Comparison of ENCODE assay signal across 20 mouse cellular contexts in the genomic region with DNA sequence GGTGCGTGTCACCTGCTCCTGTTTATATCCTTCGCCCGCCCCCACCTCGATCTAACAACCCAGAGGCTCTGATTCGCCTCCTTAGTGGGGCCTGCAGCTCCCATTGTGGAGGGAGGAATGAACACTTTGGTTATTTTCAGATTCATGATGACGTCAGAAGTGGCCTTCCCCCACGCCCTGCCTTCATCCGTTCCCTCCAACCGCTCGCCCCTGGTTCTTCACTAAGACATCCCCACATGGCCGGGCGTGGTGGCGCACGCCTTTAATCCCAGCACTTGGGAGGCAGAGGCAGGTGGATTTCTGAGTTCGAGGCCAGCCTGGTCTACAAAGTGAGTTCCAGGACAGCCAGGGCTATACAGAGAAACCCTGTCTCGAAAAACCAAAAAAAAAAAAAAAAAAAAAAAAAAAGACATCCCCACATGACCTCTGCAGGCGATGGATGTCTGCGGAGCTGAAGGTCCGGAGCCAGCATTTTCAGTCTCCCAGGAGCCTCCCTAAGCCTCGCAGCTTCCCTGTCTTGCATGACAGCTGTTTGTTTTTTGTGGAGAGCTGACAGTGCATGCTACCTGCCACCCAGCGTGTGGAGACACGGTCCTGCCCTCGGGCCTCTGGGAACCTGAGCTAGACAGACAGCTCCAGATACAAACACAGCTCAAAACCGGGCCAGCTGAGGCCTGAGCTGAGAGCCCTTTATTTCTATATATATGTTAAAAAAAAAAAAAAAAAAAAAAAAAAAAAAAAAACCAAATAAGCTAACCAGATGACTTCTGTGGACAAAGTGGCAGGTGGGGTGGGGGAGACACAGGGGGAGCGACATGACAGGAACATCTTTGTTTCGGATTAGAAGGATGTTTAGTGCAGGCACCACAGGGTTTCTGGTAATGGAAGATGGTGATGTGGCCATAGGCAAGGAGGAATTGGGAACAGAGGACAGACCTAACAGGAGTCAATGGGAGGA. TPM values are rescaled to one million over a fixed set of nuclear protein-coding genes. Genes with fewer than 3 reads are reported as not detected.
DNase-seq lines count a peak whose midpoint lies in the region; ATAC-seq and TF ChIP-seq lines count a peak whose summit lies in the region.
"Had no signal": no experiment of that assay in that cellular context is flagged by ENCODE, and none has a peak within 500 bp of the region (broad histone marks: within the 10 kb centered on the region; RNA-seq: fewer than 3 reads in every experiment).

No protein-coding gene starts in this region.

- in situ Hi-C loops in CH12.LX (cut with MboI; ENCODE audit: low pct_ligation_motif_present, low pct_unique_long_range_greater_than_20kb, low sequenced_read_pairs), result loop anchor here (5.0 to 10.0 kb wide), 3 partner anchors 34 to 118 kb away; partner anchors contain the start of gene Wnk1

- no peaks in the 10 kb centered on the region for H3K36me3 ChIP-seq in CH12.LX (replicated peaks in 1 of 2; ENCODE audit: control insufficient read depth in 1 of 2, insufficient read depth in 1 of 2, low read length in 1 of 2)
- no peaks in the 10 kb centered on the region for H3K36me3 ChIP-seq in limb, embryonic 13.5 days
- no peaks in the 10 kb centered on the region for H3K36me3 ChIP-seq in intestine, embryonic 16.5 days (ENCODE audit: control insufficient read depth, insufficient read depth, low read length)
- H3K36me3 ChIP-seq: embryonic facial prominence, embryonic 13.5 days; hindbrain, embryonic 15.5 days; liver, embryonic 15.5 days; midbrain, embryonic 12.5 days had no signal

- TF ChIP-seq RAD21 in CH12.LX (IDR thresholded peaks at IDR 0.05; ENCODE audit: low read depth, low read length), result no peak

- no peaks in the 10 kb centered on the region for H3K79me2 ChIP-seq in CH12.LX (replicated peaks; ENCODE audit: control insufficient read depth, extremely low read depth, insufficient read depth, poor library complexity, severe bottlenecking)

- ATAC-seq in limb, embryonic 13.5 days (ENCODE audit: low FRiP score, low read depth), result peak; percentile 76; the same call in 1 of the 2 replicates
- no peak for ATAC-seq in intestine, embryonic 16.5 days
- ATAC-seq in erythroid progenitor cell, adult 5-6 weeks (replicated peaks; ENCODE audit: low FRiP score, poor library complexity, severe bottlenecking), result no peak
- ATAC-seq: CD4-positive, CD25-positive, alpha-beta regulatory T cell, adult 4 months; forebrain, embryonic 13.5 days had no signal

- intact Hi-C loops in heart, postnatal 25 days (cut with DNase I), result no loop called here

- TF ChIP-seq EP300 in CH12.LX (IDR thresholded peaks at IDR 0.05; ENCODE audit: low read length), result 0 out of 2 replicates have a peak, but pooled peaks have one; percentile 35

- TF ChIP-seq POLR2A in CH12.LX (IDR thresholded peaks at IDR 0.05; ENCODE audit: low read depth, low read length), result no peak
- TF ChIP-seq POLR2A in brain, embryonic 14.5 days (IDR thresholded peaks at IDR 0.05; ENCODE audit: borderline replicate concordance, extremely low read depth, insufficient read depth, insufficient read length, poor library complexity, severe bottlenecking), result no peak

- peak overlapping the region in 1 of 3 experiments; percentile 39 for H3K4me3 ChIP-seq in CH12.LX (replicated peaks in 1 of 3; ENCODE audit: low read depth in 2 of 3, low read length in 2 of 3, poor library complexity in 1 of 3)
- no peak overlapping the region for H3K4me3 ChIP-seq in limb, embryonic 13.5 days
- no peak overlapping the region for H3K4me3 ChIP-seq in intestine, embryonic 16.5 days (ENCODE audit: low read length)
- H3K4me3 ChIP-seq: embryonic facial prominence, embryonic 13.5 days; forebrain, embryonic 13.5 days; hindbrain, embryonic 15.5 days; liver, embryonic 15.5 days; midbrain, embryonic 12.5 days had no signal

- dilution Hi-C loops in CH12.LX (cut with MboI; ENCODE audit: extremely low pct_ligation_motif_present, extremely low pct_unique_long_range_greater_than_20kb, low sequenced_read_pairs), result no loop called here

- WGBS in limb, embryonic 13.5 days, result 82% methylated on average over 25 of the region's 26 CpGs
- WGBS in intestine, embryonic 16.5 days, result 80% methylated on average over 24 of the region's 26 CpGs

- peak overlapping the region; percentile 93 for H3K27ac ChIP-seq in CH12.LX (ENCODE audit: insufficient read depth, low read depth)
- no peak overlapping the region for H3K27ac ChIP-seq in limb, embryonic 13.5 days
- no peak overlapping the region for H3K27ac ChIP-seq in intestine, embryonic 16.5 days (ENCODE audit: low read length)
- H3K27ac ChIP-seq: embryonic facial prominence, embryonic 13.5 days; forebrain, embryonic 13.5 days; hindbrain, embryonic 15.5 days; liver, embryonic 15.5 days; midbrain, embryonic 12.5 days had no signal

- no peak overlapping the region for H3K9ac ChIP-seq in CH12.LX (ENCODE audit: insufficient read depth, low read depth)
- H3K9ac ChIP-seq in limb, embryonic 13.5 days, result no peak overlapping the region
- no peak overlapping the region for H3K9ac ChIP-seq in intestine, embryonic 16.5 days (ENCODE audit: low read depth, low read length)
- H3K9ac ChIP-seq: embryonic facial prominence, embryonic 13.5 days; forebrain, embryonic 13.5 days; hindbrain, embryonic 15.5 days; liver, embryonic 15.5 days; midbrain, embryonic 12.5 days had no signal

- TF ChIP-seq CTCF in CH12.LX (conservative IDR thresholded peaks at IDR 0.05 in 1 of 2, IDR thresholded peaks at IDR 0.05 in 1 of 2; ENCODE audit: low read depth in 2 of 2, low read length in 2 of 2), result no peak
- TF ChIP-seq CTCF in brain, embryonic 14.5 days (IDR thresholded peaks at IDR 0.05; ENCODE audit: borderline replicate concordance, extremely low read depth, insufficient read depth, insufficient read length), result no peak

- H3K27me3 ChIP-seq in CH12.LX (replicated peaks), result no peaks in the 10 kb centered on the region
- no peaks in the 10 kb centered on the region for H3K27me3 ChIP-seq in limb, embryonic 13.5 days
- no peaks in the 10 kb centered on the region for H3K27me3 ChIP-seq in intestine, embryonic 16.5 days (replicated peaks; ENCODE audit: control insufficient read depth, insufficient read depth, low read length)
- H3K27me3 ChIP-seq: embryonic facial prominence, embryonic 13.5 days; forebrain, embryonic 13.5 days; hindbrain, embryonic 15.5 days; liver, embryonic 15.5 days; midbrain, embryonic 12.5 days had no signal

- peaks cover 48 to 89% of the 10 kb centered on the region in 2 experiments for H3K4me1 ChIP-seq in CH12.LX (ENCODE audit: control insufficient read depth in 1 of 2, insufficient read depth in 2 of 2)
- H3K4me1 ChIP-seq in limb, embryonic 13.5 days, result peaks cover 25% of the 10 kb centered on the region
- H3K4me1 ChIP-seq in intestine, embryonic 16.5 days (ENCODE audit: control insufficient read depth, insufficient read depth, low read length), result no peaks in the 10 kb centered on the region

- H3K4me2 ChIP-seq in CH12.LX (ENCODE audit: insufficient read depth, low read depth, poor library complexity, severe bottlenecking), result no peak overlapping the region
- H3K4me2 ChIP-seq in limb, embryonic 13.5 days (replicated peaks), result no peak overlapping the region
- H3K4me2 ChIP-seq in intestine, embryonic 16.5 days (ENCODE audit: low read depth, low read length), result no peak overlapping the region
- H3K4me2 ChIP-seq: embryonic facial prominence, embryonic 13.5 days; forebrain, embryonic 13.5 days; hindbrain, embryonic 15.5 days; liver, embryonic 15.5 days; midbrain, embryonic 12.5 days had no signal

- no peaks in the 10 kb centered on the region for H3K9me3 ChIP-seq in CH12.LX (replicated peaks; ENCODE audit: low read length)
- no peaks in the 10 kb centered on the region for H3K9me3 ChIP-seq in limb, embryonic 13.5 days
- no peaks in the 10 kb centered on the region for H3K9me3 ChIP-seq in intestine, embryonic 16.5 days (ENCODE audit: control insufficient read depth, low read length)
- H3K9me3 ChIP-seq: embryonic facial prominence, embryonic 13.5 days; forebrain, embryonic 13.5 days; hindbrain, embryonic 15.5 days; liver, embryonic 15.5 days; midbrain, embryonic 12.5 days had no signal

- peak; percentile 31 for DNase-seq in heart, postnatal 25 days (ENCODE audit: low spot score)
- DNase-seq in heart, postnatal 4 days, result no peak
- peak; percentile 73 for DNase-seq in CH12.LX (ENCODE audit: extremely low read depth)
- peak; percentile 9 for DNase-seq in brain, embryonic 14.5 days (ENCODE audit: low read depth)
- no peak for DNase-seq in right cerebral cortex, adult 2 months (ENCODE audit: low spot score in 2 of 2)
- DNase-seq: adrenal gland, postnatal 36 days; cerebellum, postnatal 14 days; kidney, adult 11 months; lung, postnatal 14 days; right cerebral cortex, postnatal 25 days; thymus, adult 2 months had no signal

TF ChIP-seq in CH12.LX, 34 proteins besides CTCF, POLR2A, EP300 and RAD21 (continues in another document):
- 0 out of 2 replicates have a peak, but pooled peaks have one; percentile 22 for TF ChIP-seq TCF12 (IDR thresholded peaks at IDR 0.05; ENCODE audit: low read depth, low read length)
- TF ChIP-seq ZNF384 (IDR thresholded peaks at IDR 0.05; ENCODE audit: low read depth, low read length), result peak; percentile 84
- TF ChIP-seq SMC3 (IDR thresholded peaks at IDR 0.05; ENCODE audit: low read depth, low read length), result 0 out of 2 replicates have a peak, but pooled peaks have one; percentile 7
- 0 out of 2 replicates have a peak, but pooled peaks have one; percentile 60 for TF ChIP-seq CHD1 (IDR thresholded peaks at IDR 0.05; ENCODE audit: low read depth, low read length)
- peak; percentile 33; the same call in 1 of the 2 replicates for TF ChIP-seq JUND (conservative IDR thresholded peaks at IDR 0.05; ENCODE audit: low read depth, low read length)
- no peak for TF ChIP-seq ZMIZ1 (IDR thresholded peaks at IDR 0.05; ENCODE audit: low read depth, low read length)
- no peak for TF ChIP-seq MAFK (IDR thresholded peaks at IDR 0.05; ENCODE audit: insufficient replicate concordance, low read length)
- TF ChIP-seq RCOR1 (conservative IDR thresholded peaks at IDR 0.05; ENCODE audit: low read depth, low read length), result no peak; the same call in 1 of the 2 replicates
- TF ChIP-seq TBP (conservative IDR thresholded peaks at IDR 0.05; ENCODE audit: low read depth, low read length), result peak; percentile 61; the same call in 1 of the 2 replicates
- no peak for TF ChIP-seq SIN3A (IDR thresholded peaks at IDR 0.05; ENCODE audit: low read length)
- no peak for TF ChIP-seq ELF1 (IDR thresholded peaks at IDR 0.05; ENCODE audit: low read depth, low read length)

RNA-seq across cellular contexts. Expression of gene Ninj2, which starts 59.9 kb away (rescaled TPM):
- not detected for total RNA-seq in heart, postnatal 25 days (2021)
- total RNA-seq in heart, postnatal 4 days (2021), result not detected
- total RNA-seq in CH12.LX (2012; rRNA removed) (4.6 and 6.5 TPM in 2 replicates), CH12.LX (2014; rRNA removed) (not detected in 2 replicates)
- polyA plus RNA-seq in CH12.LX (2012; ENCODE audit: insufficient read length, low read depth), result 0.97 and 1.1 TPM in 2 replicates
- not detected in 2 replicates for polyA plus RNA-seq in brain, embryonic 14.5 days (2012; rRNA removed)
- 0.96 and 0.98 TPM in 2 replicates for polyA plus RNA-seq in limb, embryonic 13.5 days (2015; fragmentation: Nextera tagmentation; extraction: Ambion mirVana)
- polyA plus RNA-seq in intestine, embryonic 16.5 days (2015; fragmentation: Nextera tagmentation; extraction: Ambion mirVana), result 0.16 TPM in 1 of 2 replicates, not detected in the other
- total RNA-seq in erythroid progenitor cell, adult 5-6 weeks (2015; ENCODE audit: low replicate concordance), result 3.6 TPM in 1 of 2 replicates, not detected in the other
- not detected in 2 replicates for total RNA-seq in erythroid progenitor cell, adult 5-6 weeks (2017; ENCODE audit: low replicate concordance)
- total RNA-seq: adrenal gland, postnatal 36 days had no signal
- polyA plus RNA-seq: embryonic facial prominence, embryonic 13.5 days; forebrain, embryonic 13.5 days; hindbrain, embryonic 15.5 days; midbrain, embryonic 12.5 days had no signal

Comparison
In these comparisons a context has a peak if more than half of its experiments do, and no peak if none do; other contexts are left out.
1. DNase-seq: peak in heart, postnatal 25 days (single experiment), CH12.LX (single experiment) and brain, embryonic 14.5 days (single experiment); none in heart, postnatal 4 days (single experiment) and right cerebral cortex, adult 2 months (0 of 2).